Mouse (Mus musculus) ES-Bruce4 (cell line): ENCODE measurements around the gene Osgep. TPM values are rescaled to one million over a fixed set of nuclear protein-coding genes. Genes with fewer than 3 reads are reported as not detected.
A peak's percentile ranks its signal among the peaks of the same experiment; 100 is the strongest.

Experiments
- H3K27ac ChIP-seq: 2 replicates; pipeline ENCODE4 v1.5.1; 2012; ENCODE audit warnings: low read length, inconsistent platforms; ENCODE audit not compliant: insufficient read depth
- H3K27me3 ChIP-seq: 2 replicates; pipeline ENCODE4 v1.6.1; 2012; ENCODE audit warnings: mild to moderate bottlenecking, low read length, inconsistent platforms; ENCODE audit not compliant: control insufficient read depth, poor library complexity, insufficient read depth, severe bottlenecking
- H3K36me3 ChIP-seq: 2 replicates; pipeline ENCODE4 v1.6.1; 2012; ENCODE audit warnings: inconsistent platforms, mild to moderate bottlenecking, low read length, moderate library complexity; ENCODE audit not compliant: control insufficient read depth, poor library complexity, insufficient read depth, severe bottlenecking
- H3K4me1 ChIP-seq: one replicate; pipeline ENCODE4 v1.8.1; 2011; ENCODE audit warnings: low read length; ENCODE audit not compliant: control insufficient read depth, insufficient read depth
- H3K4me3 ChIP-seq: 2 replicates; pipeline ENCODE4 v1.5.1; 2011; ENCODE audit warnings: low read depth, mild to moderate bottlenecking, low read length
- H3K9ac ChIP-seq: 2 replicates; pipeline ENCODE4 v1.6.1; 2012; ENCODE audit warnings: low read depth, mild to moderate bottlenecking, inconsistent platforms; ENCODE audit not compliant: poor library complexity, severe bottlenecking
- H3K9me3 ChIP-seq: replicated peaks from 2 replicates; pipeline ENCODE4 v1.6.1; 2012; ENCODE audit warnings: mild to moderate bottlenecking, low read length, inconsistent platforms; ENCODE audit not compliant: control insufficient read depth, poor library complexity, insufficient read depth, severe bottlenecking
- CTCF ChIP-seq: IDR thresholded peaks from one replicate; pipeline ENCODE4 v1.8.1; 2011; ENCODE audit warnings: low read depth, low read length
- EP300 ChIP-seq: IDR thresholded peaks from 2 replicates; pipeline ENCODE4 v1.6.1; 2011; ENCODE audit warnings: low read depth, low read length; ENCODE audit not compliant: insufficient read depth
- POLR2A ChIP-seq: IDR thresholded peaks from one replicate; pipeline ENCODE4 v1.8.1; 2011; ENCODE audit warnings: low read length; ENCODE audit not compliant: insufficient read depth
- polyA plus RNA-seq: library from polyadenylated mRNA; stranded (reverse); fragments of >200 nt; gene quantifications from 2 replicates; pipeline ENCODE4 v1.2.4, GENCODE M21; 2011; ENCODE audit warnings: low read depth; ENCODE audit not compliant: missing spikeins, insufficient read depth, insufficient read length

Osgep gene
- polyA plus RNA-seq, 1 experiment = 72.5 TPM

DNA sequence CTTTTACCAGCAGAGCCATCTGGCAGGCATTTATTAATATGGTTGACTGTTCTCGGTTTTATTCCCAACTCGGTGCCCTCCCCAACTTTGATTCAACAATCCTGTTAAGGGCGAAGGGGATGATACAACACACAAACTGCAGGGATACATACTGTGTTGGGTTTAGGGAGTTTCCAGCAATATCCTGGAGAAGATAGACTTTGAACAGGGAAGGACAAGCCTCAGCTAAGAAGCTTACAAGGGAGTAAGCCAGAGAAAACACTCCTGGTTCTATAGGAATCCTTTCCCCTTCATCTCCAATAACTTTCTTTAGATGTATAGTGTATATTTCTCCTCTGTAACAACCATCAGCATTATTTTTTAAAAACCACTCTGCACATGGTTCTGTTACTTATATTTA is 49.5 kb downstream of the Osgep start:
- Histone ChIP-seq H3K36me3 (no peaks in the 10 kb centered on the region), H3K4me1 (no peaks in the 10 kb centered on the region), H3K27me3 (no peaks in the 10 kb centered on the region), H3K9me3 (peaks cover 2% of the 10 kb centered on the region; the same call in 1 of the 2 replicates), H3K27ac (no peak overlapping the region), H3K4me3 (no peak overlapping the region), H3K9ac (no peak overlapping the region)
- TF ChIP-seq POLR2A (no peak), EP300 (no peak), CTCF (no peak)

DNA sequence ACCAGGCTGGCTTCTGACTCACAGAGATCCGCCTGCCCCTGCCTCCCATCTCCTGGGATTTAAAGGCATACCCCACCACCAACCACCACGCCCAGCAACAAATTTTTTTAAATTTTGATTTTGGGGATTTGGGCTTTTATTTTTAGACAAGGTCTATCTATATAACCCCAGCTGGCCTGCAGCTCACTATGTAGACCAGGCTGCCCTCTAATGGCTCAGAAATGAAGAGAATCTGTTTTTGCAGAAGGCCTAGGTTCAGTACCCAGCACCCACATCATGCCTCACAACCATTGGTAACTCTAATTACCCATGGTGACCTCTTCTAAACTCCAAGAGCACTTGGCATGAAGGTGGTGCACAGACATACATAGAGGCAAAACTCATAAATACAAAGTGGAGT is 53.4 kb downstream of the Osgep start:
- TF ChIP-seq POLR2A (no peak), CTCF (no peak), EP300 (no peak)
- Histone ChIP-seq H3K27ac (peak overlapping the region; percentile 91; the same call in 1 of the 2 replicates), H3K36me3 (peaks cover 3% of the 10 kb centered on the region; the same call in 1 of the 2 replicates), H3K27me3 (no peaks in the 10 kb centered on the region), H3K4me1 (no peaks in the 10 kb centered on the region), H3K9me3 (no peaks in the 10 kb centered on the region), H3K4me3 (no peak overlapping the region), H3K9ac (peak overlapping the region; percentile 69)

GRCm38 (mm10) chr14:50870805-50871143 is 53.9 kb downstream of the Osgep start:
- Histone ChIP-seq H3K4me1 (no peaks in the 10 kb centered on the region), H3K4me3 (peak overlapping the region; percentile 100), H3K27me3 (no peaks in the 10 kb centered on the region), H3K9ac (peak overlapping the region; percentile 69), H3K36me3 (peaks cover 3% of the 10 kb centered on the region; the same call in 1 of the 2 replicates), H3K27ac (peak overlapping the region; percentile 91), H3K9me3 (no peaks in the 10 kb centered on the region; the same call in 1 of the 2 replicates)
- TF ChIP-seq CTCF = no peak
- no peak for TF ChIP-seq EP300
- TF ChIP-seq POLR2A = no peak

- Histone ChIP-seq H3K4me1 (no peaks in the 10 kb centered on the region), H3K27me3 (no peaks in the 10 kb centered on the region), H3K36me3 (peaks cover 3% of the 10 kb centered on the region), H3K4me3 (peak within 1 kb of the TSS; percentile 100), H3K9ac (peak within 1 kb of the TSS; percentile 69), H3K27ac (peak within 1 kb of the TSS; percentile 94), H3K9me3 (no peaks in the 10 kb centered on the region; the same call in 1 of the 2 replicates)
- peak; percentile 51; the same call in 1 of the 2 replicates for TF ChIP-seq EP300
- no peak for TF ChIP-seq POLR2A
Observed at GRCm38 (mm10) chr14:50869889-50870804, 54.5 kb downstream of the Osgep start, which contains the start of gene Tep1. Gene Tep1 (minus strand): TSS chr14:50870560.

GRCm38 (mm10) chr14:50868656-50869055 is 56.0 kb downstream of the Osgep start:
- Histone ChIP-seq H3K27ac (no peak overlapping the region), H3K36me3 (peaks cover 3% of the 10 kb centered on the region), H3K9me3 (no peaks in the 10 kb centered on the region; the same call in 1 of the 2 replicates), H3K27me3 (no peaks in the 10 kb centered on the region), H3K4me3 (no peak overlapping the region), H3K4me1 (no peaks in the 10 kb centered on the region), H3K9ac (no peak overlapping the region)
- TF ChIP-seq POLR2A (no peak), CTCF (no peak), EP300 (no peak)

DNA sequence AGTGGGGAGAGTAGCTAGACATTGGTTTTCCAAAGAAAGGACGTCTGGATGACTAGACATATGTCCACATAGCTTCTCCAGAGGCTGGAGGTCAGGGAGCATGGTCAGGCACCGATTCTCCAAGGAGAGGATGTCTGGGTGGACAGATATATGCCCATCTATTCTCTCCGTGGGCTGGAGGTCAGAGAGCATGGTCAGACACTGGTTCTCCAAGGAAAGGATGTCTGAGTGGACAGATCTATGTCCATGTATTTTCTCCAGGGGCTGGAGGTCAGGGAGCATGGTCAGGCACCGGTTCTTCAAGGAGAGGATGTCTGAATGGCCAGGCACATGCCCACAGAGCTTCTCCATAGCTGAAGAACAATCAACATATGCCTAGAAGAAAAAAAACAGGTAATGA is 56.5 kb downstream of the Osgep start:
- peaks cover 3% of the 10 kb centered on the region for H3K36me3 ChIP-seq
- no peaks in the 10 kb centered on the region; the same call in 1 of the 2 replicates for H3K9me3 ChIP-seq
- H3K27me3 ChIP-seq = no peaks in the 10 kb centered on the region
- H3K9ac ChIP-seq = no peak overlapping the region
- no peak overlapping the region for H3K27ac ChIP-seq
- no peak overlapping the region for H3K4me3 ChIP-seq
- no peak for TF ChIP-seq POLR2A
- TF ChIP-seq EP300 = no peak
- TF ChIP-seq CTCF = no peak
- no peaks in the 10 kb centered on the region for H3K4me1 ChIP-seq
